Mouse (Mus musculus) C2C12 (cell line): Measurements from ENCODE around the gene Fam180a. TPM values are rescaled to one million over a fixed set of nuclear protein-coding genes. Genes with fewer than 3 reads are reported as not detected.
A peak's percentile ranks its signal among the peaks of the same experiment; 100 is the strongest.

Experiments
- H3K27me3 ChIP-seq: one replicate; pipeline ENCODE4 v1.6.1; 2011; ENCODE audit not compliant: control insufficient read depth, insufficient read depth, insufficient read length
- H3K36me3 ChIP-seq: one replicate; pipeline ENCODE4 v1.6.1; 2011; ENCODE audit not compliant: control insufficient read depth, insufficient read depth
- H3K4me3 ChIP-seq: one replicate; pipeline ENCODE4 v1.5.1; 2011; ENCODE audit warnings: mild to moderate bottlenecking, control low read depth; ENCODE audit not compliant: poor library complexity, insufficient read depth, severe bottlenecking
- H3K79me2 ChIP-seq: one replicate; pipeline ENCODE4 v1.6.1; 2011; ENCODE audit not compliant: control insufficient read depth, insufficient read depth
- H3K79me3 ChIP-seq: one replicate; pipeline ENCODE4 v1.6.1; 2011; ENCODE audit warnings: low read depth, control low read depth
- H3ac ChIP-seq: one replicate; pipeline ENCODE3; 2011; ENCODE audit warnings: low read depth; ENCODE audit not compliant: control insufficient read depth, insufficient read length
- CEBPB ChIP-seq: IDR thresholded peaks from one replicate; pipeline ENCODE4 v1.6.1; 2011; ENCODE audit warnings: low read depth, mild to moderate bottlenecking, control low read depth, moderate library complexity
- CTCF ChIP-seq: IDR thresholded peaks from one replicate; pipeline ENCODE4 v1.5.1; 2011; ENCODE audit not compliant: control insufficient read depth, insufficient read depth, insufficient read length
- FOSL1 ChIP-seq: IDR thresholded peaks from one replicate; pipeline ENCODE4 v1.8.0; 2011; ENCODE audit warnings: mild to moderate bottlenecking, low read length; ENCODE audit not compliant: poor library complexity, insufficient read depth, severe bottlenecking
- MAX ChIP-seq: IDR thresholded peaks from one replicate; pipeline ENCODE4 v1.6.1; 2011; ENCODE audit warnings: mild to moderate bottlenecking, control low read depth
- MYOD1 ChIP-seq: IDR thresholded peaks from one replicate; pipeline ENCODE4 v1.6.1; 2011; ENCODE audit warnings: low read depth; ENCODE audit not compliant: control insufficient read depth, insufficient read length
- MYOG ChIP-seq: IDR thresholded peaks from one replicate; pipeline ENCODE4 v1.6.1; 2011; ENCODE audit not compliant: control insufficient read depth, insufficient read length; ENCODE audit errors: extremely low read depth
- USF1 ChIP-seq: IDR thresholded peaks from one replicate; pipeline ENCODE4 v1.6.1; 2011; ENCODE audit warnings: low read depth, mild to moderate bottlenecking, control low read depth, moderate library complexity
- polyA plus RNA-seq: library from polyadenylated mRNA; unstranded; fragments of >200 nt; fragmentation: generic; extraction: Trizol; gene quantifications from one replicate; pipeline ENCODE4 v1.2.1, GENCODE M21; 2012; ENCODE audit warnings: missing spikeins

The Fam180a gene
- polyA plus RNA-seq, 1 experiment, result 0.13 TPM

GRCm38 (mm10) chr6:35279306-35279705 lies 46.6 kb downstream of the Fam180a start:
- TF ChIP-seq FOSL1, result no peak
- TF ChIP-seq MAX, result no peak
- H3K79me3 ChIP-seq, result no peaks in the 10 kb centered on the region
- no peak overlapping the region for H3ac ChIP-seq
- no peaks in the 10 kb centered on the region for H3K27me3 ChIP-seq
- no peaks in the 10 kb centered on the region for H3K79me2 ChIP-seq
- no peaks in the 10 kb centered on the region for H3K36me3 ChIP-seq
- H3K4me3 ChIP-seq, result no peak overlapping the region

- H3K79me2 ChIP-seq, result no peaks in the 10 kb centered on the region
- H3ac ChIP-seq, result no peak overlapping the region
- no peaks in the 10 kb centered on the region for H3K36me3 ChIP-seq
- no peaks in the 10 kb centered on the region for H3K27me3 ChIP-seq
- H3K4me3 ChIP-seq, result no peak overlapping the region
- no peak for TF ChIP-seq FOSL1
- TF ChIP-seq USF1, result no peak
- TF ChIP-seq MYOG, result no peak
- TF ChIP-seq MAX, result no peak
- no peak for TF ChIP-seq MYOD1
- TF ChIP-seq CTCF, result no peak
- TF ChIP-seq CEBPB, result no peak
- H3K79me3 ChIP-seq, result no peaks in the 10 kb centered on the region
These were observed 47.9 kb downstream of the Fam180a start for GRCm38 (mm10) chr6:35277903-35278587.

GRCm38 (mm10) chr6:35273391-35274082 lies 52.4 kb downstream of the Fam180a start:
- Histone ChIP-seq H3K4me3 (no peak overlapping the region), H3K79me2 (no peaks in the 10 kb centered on the region), H3K27me3 (no peaks in the 10 kb centered on the region), H3K79me3 (no peaks in the 10 kb centered on the region), H3K36me3 (no peaks in the 10 kb centered on the region), H3ac (no peak overlapping the region)
- no peak for TF ChIP-seq USF1
- peak; percentile 58 for TF ChIP-seq CEBPB
- peak; percentile 97 for TF ChIP-seq FOSL1
- no peak for TF ChIP-seq MYOG
- TF ChIP-seq MAX, result no peak
- TF ChIP-seq CTCF, result no peak
- TF ChIP-seq MYOD1, result peak; percentile 50

GRCm38 (mm10) chr6:35271868-35272765 lies 53.8 kb downstream of the Fam180a start:
- H3ac ChIP-seq, result no peak overlapping the region
- no peak overlapping the region for H3K4me3 ChIP-seq
- no peaks in the 10 kb centered on the region for H3K27me3 ChIP-seq
- no peaks in the 10 kb centered on the region for H3K79me2 ChIP-seq
- no peaks in the 10 kb centered on the region for H3K36me3 ChIP-seq
- TF ChIP-seq USF1 (no peak), FOSL1 (no peak), MAX (no peak)
- H3K79me3 ChIP-seq, result no peaks in the 10 kb centered on the region

GRCm38 (mm10) chr6:35271094-35271855 lies 54.7 kb downstream of the Fam180a start:
- no peak for TF ChIP-seq FOSL1
- no peak for TF ChIP-seq USF1
- no peak for TF ChIP-seq CTCF
- no peak for TF ChIP-seq MYOD1
- TF ChIP-seq CEBPB, result no peak
- TF ChIP-seq MYOG, result no peak
- no peaks in the 10 kb centered on the region for H3K79me2 ChIP-seq
- no peaks in the 10 kb centered on the region for H3K36me3 ChIP-seq
- H3K79me3 ChIP-seq, result no peaks in the 10 kb centered on the region
- no peaks in the 10 kb centered on the region for H3K27me3 ChIP-seq
- H3ac ChIP-seq, result no peak overlapping the region
- no peak overlapping the region for H3K4me3 ChIP-seq
